Mouse (Mus musculus) left cerebral cortex, postnatal 14 days (tissue): Measurements from ENCODE around the gene Baz1b. TPM values are rescaled to one million over a fixed set of nuclear protein-coding genes. Genes with fewer than 3 reads are reported as not detected.
A peak's percentile ranks its signal among the peaks of the same experiment; 100 is the strongest.

Experiments
- DNase-seq, 2 experiments: peaks; one replicate each; pipeline ENCODE4 v3.0.0; 2021 to 2022; ENCODE audit warnings: low spot score in 2 of 2, mixed read lengths in 1 of 2
- intact Hi-C: fragments of 180-260 bp; cut with DNase I; formaldehyde crosslinking; loops from one replicate; pipeline ENCODE4 v1.15.1; 2025
- total RNA-seq, 2 experiments: library from RNA; stranded (reverse); gene quantifications; 2 replicates each; pipeline ENCODE4 v1.2.3; 2021

Baz1b gene
- total RNA-seq, 2 experiments from 2014 or later, result 51.9 to 55.1 TPM

DNA sequence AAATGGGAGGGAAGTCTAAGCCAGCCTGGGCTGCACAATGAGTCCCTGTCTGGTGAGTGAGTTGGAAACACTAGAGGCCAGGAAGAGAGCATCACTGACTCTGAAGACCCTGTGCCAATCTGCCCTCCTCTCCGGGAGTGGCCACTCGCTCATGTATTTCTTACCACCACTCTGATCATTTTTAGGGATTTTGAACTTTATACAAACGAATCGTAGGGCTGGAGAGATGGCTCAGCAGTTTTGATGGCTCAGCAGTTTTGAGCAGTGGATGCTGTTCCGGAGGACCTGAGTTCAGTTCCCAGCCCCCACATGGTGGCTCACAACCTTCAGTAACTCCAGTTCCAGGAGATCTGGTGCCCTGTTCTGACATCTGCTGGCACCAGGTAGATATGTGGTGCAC is 14.1 kb upstream of the Baz1b start:
- intact Hi-C loops, result no loop called here
- no peak for DNase-seq

DNA sequence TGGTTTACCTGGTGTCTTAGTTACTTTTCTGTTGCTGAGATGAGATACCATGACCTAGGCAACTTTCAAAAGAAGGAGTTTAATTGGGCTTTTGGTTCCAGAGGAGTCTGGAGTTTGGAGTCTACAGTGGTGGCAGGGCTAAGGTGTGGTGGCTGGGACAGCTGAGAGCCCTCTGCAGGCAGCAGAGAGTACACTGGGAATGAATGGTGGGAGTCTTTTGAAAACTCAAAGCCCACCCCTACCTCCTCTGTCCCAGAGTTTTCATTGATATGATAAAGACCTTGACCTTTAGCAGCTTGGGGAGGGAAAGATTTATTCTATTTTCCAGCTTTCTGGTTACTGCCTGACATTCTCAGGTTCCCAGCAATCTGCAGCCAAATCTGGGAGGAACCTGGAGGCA is 12.0 kb upstream of the Baz1b start:
- DNase-seq, result no peak
- intact Hi-C loops, result no loop called here

DNA sequence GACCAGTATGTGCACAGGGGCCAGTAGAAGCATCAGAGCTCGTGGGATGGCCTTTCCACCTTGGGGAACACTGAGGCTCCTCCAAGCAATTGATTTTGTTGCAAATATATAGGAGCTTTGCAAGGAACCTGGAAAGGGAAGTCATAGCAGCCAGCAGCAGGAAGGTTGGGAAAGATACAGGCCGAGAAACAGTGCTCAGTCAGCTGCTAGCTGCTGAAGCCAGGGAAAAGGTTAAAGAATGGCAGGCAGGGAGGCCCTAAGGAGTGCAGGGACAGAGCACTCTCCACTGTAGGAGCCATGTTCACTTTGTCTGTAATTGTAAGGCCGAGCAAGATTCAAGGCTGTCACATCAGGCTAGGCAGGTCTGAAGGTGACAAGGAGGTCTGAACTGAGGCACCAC is 8.5 kb upstream of the Baz1b start:
- intact Hi-C loops, result no loop called here
- no peak for DNase-seq

DNA sequence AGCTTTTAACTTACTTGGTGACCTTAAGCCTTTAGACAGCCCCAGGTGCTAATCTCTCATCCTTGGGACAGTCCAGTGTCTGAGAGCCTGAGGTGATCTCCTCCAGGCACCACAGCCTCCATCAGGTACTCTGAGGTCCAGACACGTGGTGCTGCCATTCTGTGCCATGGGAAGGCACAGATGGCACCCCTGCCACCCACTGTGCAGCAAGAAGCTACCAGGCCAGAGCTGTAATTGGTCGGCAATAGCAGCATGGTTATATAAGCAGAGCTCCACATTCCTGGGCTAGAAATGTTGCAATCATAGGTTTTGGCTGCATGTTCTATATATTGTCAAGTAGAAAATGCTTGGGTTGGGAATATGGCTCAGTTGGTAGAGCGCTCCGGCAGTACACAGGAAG is 8.1 kb upstream of the Baz1b start:
- intact Hi-C loops, result no loop called here
- peak in 1 of 2 experiments; percentile 46 for DNase-seq

DNA sequence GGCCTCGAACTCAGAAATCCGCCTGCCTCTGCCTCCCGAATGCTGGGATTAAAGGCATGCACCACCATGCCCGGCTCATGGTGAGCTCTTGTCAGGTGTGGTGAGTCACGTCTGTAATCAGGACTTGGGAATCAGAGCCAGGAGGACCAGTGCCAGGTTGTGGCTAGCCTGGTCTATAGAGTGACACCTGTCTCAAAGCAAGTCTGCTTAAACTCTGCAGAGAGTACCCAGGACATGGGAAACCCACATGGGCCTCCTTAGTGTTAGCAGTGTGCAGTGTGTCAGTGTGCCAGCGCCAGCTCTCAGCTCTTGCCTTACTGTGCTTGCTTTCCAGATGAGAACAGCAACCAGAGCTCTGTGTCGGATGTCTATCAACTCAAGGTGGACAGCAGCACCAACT is 7.4 kb upstream of the Baz1b start:
- intact Hi-C loops, result no loop called here

DNA sequence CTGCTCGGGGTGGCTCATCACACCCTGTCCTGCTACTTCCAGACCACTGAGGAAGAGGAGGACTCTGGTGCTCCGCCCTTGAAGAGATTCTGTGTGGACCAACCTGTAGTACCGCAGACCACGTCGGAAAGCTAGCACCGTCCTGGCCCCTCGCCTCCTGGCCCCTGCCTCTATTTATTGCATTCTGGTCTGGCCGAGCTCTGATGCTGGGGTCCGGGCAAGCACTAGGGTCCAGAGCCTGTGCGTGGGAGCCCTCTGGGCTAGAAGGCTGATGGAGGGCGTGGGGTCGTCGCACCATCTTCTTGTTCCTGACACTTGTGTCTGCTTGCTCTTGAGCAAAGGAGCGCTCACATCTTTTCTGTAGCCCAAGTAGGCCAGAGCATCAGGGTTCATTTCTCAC is 6.3 kb upstream of the Baz1b start:
- intact Hi-C loops, result no loop called here
- no peak for DNase-seq

More for the DNA sequence above, 7.4 kb upstream of the Baz1b start:
- no peak for DNase-seq

DNA sequence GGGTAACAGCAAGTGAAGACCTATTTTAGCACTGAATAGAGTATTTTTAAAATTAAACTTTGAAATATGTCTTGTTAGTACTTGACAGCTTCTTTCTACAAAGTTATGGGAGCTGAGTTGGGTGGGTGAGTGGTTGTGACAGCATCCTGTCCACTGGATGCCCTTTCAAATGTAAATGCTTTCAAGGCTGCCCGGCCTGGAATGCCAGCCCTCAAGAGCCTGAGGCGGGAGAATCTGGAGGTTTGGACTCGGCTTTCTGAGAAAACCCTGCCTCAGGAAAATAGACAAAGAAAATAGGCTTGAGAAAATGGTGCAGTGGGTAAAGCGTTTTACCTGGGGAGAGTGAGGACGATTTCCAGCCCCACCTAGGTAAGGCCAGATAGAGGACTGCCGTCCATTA is 5.3 kb upstream of the Baz1b start:
- intact Hi-C loops, result no loop called here

DNA sequence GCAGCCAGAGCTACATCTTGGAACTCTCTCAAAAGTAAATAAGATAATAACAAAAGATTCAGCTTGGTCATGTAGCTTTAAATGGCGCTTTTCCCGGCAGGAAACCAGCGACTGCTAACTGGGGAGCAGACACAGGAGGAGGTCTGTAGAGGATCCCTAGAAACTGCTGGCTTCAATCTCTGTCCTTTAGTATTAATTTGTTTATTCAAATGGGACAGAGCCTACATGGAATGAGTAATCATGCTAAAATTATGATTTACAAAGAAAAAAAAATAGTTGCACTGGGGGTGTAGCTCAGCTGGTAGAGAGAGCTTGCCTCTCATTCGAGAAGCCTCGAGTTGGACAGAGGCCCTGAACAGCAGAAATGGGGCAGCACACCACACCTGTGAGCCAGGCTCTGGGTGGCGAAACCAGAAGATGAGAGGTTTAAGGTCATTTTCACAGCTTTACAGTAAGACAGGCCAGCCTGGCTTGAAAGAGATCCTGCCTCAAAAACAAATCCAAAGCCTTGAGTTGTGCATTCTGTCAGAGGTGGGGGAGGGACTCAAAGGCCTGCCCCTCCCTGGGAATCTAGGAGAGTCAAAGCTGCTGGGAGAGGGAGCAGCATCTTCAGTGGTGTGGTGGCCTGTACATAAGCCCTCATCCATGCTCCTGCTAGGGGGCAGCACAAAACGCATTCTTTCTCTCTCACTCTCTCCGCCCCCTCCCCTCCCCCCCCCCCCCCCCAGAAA is 3.8 kb upstream of the Baz1b start:
- intact Hi-C loops, result no loop called here
- DNase-seq, result peak; percentile 38 to 58

More for the DNA sequence above, 5.3 kb upstream of the Baz1b start:
- DNase-seq, result no peak

DNA sequence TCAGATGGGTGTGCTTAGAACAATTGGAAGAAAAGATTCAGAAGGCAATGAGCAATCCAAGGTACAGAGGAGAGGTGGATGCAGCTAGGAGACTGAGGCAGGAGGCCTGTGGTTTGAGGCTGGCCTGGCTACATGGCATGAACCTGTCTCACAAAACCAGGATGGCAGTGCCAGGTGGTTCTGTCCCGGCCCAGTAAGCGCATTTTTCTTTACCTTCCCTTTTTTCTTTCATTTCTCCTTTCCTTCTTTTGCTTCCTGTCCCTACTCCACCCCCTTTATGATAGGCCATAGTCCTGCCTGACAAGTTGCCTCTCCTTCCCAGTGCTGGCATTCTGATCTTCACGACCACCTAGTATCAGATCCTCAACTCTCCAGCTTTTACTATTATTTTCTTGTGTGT is 2.0 kb upstream of the Baz1b start:
- intact Hi-C loops, result loop anchor here (5.0 kb wide), 1 partner anchor 173 kb away; no protein-coding TSS in a partner anchor
- no peak for DNase-seq

DNA sequence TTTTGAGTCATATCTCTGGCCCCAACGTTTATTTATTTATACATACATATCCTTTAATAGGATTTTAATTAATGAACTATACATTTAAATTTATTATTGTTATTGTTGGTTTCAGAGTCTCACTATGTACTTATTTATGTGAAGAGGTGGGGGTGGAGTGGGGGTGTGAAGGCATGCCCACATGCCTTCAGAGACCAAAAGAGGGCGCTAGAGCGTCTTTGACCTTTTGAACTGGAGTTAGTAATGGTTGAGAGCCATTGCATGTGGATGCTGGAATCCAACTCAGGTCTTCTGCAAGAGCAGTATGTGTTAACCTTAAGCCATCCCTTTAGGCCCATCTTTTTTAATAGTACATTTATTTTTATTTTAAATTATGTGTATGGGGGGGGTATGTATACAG is 1.5 kb upstream of the Baz1b start:
- no peak for DNase-seq
- intact Hi-C loops, result loop anchor here (5.0 kb wide), 1 partner anchor 173 kb away; no protein-coding TSS in a partner anchor

DNA sequence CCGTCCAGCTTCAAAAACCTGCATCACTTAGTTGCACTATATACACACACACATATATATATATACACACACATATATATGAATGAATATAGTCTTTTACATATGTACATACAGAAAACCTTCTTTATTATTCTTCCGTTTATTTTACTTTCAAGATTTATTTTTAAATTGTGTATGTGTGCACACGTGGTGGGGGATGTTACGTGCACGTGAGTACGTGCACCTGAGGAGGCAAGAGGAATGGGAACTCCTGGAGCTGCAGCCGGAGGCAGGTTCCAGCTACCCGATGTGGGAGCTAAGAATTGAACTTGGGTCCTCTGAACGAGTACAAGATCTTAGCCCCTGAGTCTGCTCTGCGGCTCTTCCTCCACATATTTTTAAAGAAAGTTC is 838 bp upstream of the Baz1b start:
- intact Hi-C loops, result loop anchor here (2.0 to 5.0 kb wide), 3 partner anchors 17 to 174 kb away; partner anchors contain the start of genes Bcl7b and Tbl2
- DNase-seq, result no peak

DNA sequence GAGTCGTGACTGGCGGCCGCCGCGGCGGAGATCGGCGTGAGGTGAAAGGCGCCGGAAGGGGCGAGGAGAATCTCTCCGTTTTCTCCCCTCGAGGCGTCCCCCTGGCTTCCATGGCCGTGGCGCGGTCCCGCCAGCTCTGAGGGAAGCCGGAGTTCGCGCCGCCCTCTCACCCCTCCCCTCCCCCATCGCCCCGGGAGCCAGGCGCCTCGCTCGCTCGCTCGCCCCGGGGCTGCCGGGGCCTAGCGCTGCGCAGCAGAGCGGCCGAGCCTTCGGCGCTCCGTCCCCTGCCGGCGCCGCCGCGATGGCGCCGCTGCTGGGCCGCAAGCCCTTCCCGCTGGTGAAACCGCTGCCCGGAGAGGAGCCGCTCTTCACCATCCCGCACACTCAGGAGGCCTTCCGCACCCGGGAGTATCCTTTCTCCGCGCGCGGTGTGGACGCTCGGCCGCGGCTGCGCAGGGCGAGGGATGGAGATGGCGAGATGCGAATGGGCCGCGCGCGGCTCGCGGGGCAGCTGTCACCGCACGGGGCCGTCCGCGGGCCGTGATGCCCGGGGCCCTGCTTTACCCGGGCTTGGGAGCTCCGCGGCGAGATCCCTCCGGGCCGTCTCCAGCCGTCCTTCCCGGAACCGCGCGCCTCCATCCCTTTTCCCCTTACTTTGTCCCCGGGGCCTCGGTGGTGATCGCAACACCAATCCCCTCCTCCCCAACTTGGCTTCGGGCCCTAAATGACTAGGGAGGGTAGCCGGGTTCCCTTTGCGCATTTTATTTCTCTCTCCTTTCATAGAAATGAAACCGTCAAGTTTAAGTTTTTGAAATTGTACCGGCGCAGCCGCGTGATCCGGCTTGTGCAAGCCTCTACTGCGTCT is 517 bp downstream of the Baz1b start:
- intact Hi-C loops, result loop anchor here (2.0 to 5.0 kb wide), 3 partner anchors 19 to 175 kb away; partner anchors contain the start of genes Bcl7b and Tbl2
- peak in 1 of 2 experiments; percentile 42 for DNase-seq

DNA sequence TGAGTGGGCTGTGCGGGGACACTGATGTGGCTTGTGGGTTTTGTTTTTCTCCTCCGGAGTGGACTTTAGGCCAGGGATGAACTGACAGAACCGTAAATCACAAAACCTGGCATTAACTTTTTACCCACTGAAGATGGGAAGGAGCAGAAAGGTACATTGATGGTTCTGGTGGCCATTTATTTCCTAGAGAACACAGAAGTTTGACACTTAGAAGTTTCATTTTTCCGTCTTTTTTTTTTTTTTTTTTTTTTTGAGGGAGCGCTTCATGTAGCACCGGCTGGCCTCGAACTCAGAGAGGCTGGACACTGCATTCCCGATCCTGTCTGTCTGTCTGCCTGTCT is 1.1 kb downstream of the Baz1b start:
- no peak for DNase-seq
- intact Hi-C loops, result loop anchor here (5.0 kb wide), 1 partner anchor 176 kb away; no protein-coding TSS in a partner anchor

DNA sequence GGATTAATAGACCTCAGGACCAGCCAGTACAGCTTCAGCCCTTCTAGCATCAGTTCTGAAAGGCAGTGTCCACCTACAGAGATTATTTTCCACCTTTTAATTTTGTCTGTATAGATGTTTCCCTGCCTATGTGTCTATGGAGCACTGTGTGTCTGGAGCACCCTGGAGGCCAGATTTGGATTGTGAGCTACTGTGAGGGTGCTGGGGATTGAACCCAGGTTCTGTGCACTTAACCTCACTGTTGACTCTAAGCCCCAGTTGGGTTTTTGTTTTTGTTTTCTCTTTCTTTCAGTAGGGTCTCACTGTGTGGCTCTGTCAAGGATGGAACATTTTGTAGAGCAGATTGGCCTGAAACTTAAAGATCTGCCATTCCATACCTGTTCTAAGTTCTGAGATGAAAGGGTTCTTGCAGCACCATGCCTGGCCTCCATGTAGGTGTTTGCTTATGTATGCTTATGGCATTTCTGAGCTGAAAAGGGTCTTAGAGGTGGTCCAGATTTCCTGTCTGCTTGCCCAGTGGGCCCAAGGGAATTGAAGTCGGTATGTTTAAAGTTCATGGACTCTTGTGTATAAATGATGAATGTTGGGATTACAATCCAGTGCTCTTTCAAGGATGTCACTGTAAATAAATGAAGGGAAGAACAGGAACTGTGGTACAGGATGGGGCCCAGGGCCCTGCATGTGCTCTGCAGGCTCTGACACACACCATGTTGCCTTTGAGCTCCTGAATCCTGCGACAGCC is 2.4 kb downstream of the Baz1b start:
- DNase-seq, result no peak
- intact Hi-C loops, result loop anchor here (2.0 to 5.0 kb wide), 2 partner anchors 71 to 177 kb away; no protein-coding TSS in a partner anchor

DNA sequence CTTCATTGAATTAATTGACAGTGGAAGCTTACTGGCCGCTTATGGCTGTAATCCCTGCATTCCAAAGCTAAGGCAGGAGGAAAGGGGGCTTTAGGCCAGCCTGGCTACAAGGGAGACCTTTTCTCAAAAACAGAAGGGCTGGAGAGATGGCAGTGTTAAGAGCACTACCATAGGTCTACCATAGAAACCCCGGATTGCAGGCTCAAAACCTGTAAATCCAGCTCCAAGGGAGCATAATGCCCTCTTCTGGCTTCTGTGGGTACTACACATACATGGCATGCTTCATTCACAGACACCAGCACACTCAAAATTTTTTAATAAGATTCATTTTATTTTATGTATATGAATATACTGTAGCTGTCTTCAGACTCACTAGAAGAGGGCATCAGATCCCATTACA is 4.6 kb downstream of the Baz1b start:
- intact Hi-C loops, result loop anchor here (2.0 kb wide), 1 partner anchor 73 kb away; no protein-coding TSS in a partner anchor
- DNase-seq, result peak; percentile 82 to 84

DNA sequence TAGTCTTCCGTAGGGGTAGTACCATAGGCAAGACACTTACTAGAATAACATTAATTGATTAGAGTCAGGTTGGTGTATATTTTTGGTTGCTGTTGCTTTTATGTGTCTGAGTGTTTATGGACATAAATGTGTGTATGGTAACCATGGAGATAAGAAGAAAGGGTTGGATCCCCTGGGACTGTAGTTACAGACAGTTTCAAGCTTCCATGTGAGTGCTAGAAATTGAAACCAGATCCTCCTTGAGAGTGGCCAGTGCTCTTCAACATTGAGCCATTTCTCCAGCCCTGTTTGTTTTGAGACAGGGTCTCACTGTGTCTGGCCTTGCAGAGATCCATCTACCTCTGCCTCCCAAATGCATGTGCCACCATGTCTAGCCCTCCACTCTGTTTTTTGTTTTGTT is 5.4 kb downstream of the Baz1b start:
- intact Hi-C loops, result no loop called here
- DNase-seq, result no peak

DNA sequence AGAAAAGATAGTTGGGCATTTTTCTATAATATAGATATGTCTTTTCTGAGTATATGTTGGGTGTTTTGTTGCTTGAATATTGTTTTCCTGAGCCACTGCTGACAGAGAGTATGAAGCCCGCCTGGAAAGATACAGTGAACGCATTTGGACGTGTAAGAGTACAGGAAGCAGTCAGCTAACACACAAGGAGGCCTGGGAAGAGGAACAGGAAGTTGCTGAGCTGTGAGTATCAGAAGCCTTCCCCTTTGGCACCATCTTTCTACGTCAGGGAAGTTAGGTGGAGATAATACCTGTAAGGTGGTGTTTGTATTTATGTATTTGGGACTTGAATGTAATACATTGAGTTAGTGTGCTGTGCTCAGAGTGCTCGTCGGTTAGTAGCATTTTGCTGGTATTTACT is 9.3 kb downstream of the Baz1b start:
- intact Hi-C loops, result no loop called here
- no peak for DNase-seq

DNA sequence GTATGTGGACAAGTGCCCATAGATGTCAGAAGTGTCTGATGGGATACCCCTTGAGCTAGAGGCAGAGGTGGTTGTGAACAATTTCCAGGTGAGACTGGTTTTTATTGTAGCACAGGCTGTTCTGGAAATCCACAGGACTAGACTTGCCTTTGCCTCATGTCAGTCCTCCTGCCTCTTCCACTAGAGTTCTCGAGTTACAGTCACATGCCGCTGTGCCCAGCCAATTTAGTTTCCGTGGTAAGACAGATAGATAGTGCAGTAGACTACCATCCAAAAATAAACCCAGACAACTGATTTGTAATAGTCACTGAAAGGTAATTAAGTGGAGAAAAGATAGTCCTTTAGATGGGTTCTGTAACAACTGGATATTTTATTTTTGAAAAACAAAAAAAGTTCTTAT is 15.7 kb downstream of the Baz1b start:
- no peak for DNase-seq
- intact Hi-C loops, result no loop called here

DNA sequence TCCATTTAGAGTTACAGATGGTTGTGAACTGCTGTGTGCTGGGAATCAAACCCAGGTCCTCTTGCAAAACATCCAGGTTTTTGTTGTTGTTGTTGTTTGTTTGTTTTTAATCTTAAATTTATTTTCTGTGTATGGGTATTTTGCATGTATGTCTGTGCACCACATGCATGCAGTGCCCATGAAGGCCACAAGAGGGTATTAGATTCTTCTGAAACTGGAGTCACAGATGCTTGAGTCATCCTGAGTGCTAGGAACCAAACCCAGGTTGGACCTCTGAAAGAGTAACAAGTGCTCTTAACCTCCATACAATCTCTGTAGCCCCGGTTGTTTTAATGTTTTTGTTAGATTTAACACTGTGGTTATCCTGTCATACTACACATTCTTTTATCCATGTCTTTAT is 21.1 kb downstream of the Baz1b start:
- intact Hi-C loops, result no loop called here
- no peak for DNase-seq

DNA sequence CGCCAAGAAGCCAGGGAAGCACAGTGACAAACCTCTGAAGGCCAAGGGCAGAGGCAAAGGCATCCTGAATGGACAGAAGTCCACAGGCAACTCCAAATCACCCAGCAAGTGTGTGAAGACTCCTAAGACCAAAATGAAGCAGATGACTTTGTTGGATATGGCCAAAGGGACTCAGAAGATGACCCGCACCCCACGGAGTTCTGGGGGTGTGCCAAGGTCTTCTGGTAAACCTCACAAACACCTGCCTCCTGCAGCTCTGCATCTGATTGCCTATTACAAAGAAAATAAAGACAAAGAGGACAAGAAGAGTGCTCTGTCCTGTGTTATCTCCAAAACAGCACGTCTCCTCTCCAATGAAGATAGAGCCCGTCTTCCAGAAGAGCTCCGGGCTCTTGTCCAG is 29.8 kb downstream of the Baz1b start:
- intact Hi-C loops, result no loop called here
- no peak for DNase-seq
